Mouse (Mus musculus): ENCODE measurements around the gene Rsrc2.

DNA sequence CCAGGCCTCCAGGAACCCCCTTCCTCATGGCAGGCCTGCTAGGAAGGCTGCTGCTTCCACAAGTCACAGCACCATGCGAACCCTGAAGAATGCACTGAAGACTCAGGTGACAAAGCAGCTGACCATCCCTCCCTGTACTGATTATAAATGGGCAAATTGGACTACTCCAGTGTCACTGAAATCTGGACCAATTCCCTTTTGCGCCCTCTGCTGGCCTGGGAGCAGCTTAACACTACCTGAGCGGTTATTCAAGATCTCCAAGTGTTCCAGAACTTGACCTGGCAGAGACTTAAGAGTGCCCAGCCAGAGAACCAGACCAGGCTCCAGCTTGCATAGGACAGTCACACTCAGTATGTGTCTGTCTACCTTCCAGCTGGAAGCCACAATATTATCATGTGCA is 50.0 kb downstream of the Rsrc2 start:
- TF ChIP-seq FLI1 (IDR thresholded peaks at IDR 0.05; ENCODE audit: low read length): no peak
- TF ChIP-seq GATA1 (IDR thresholded peaks at IDR 0.05; ENCODE audit: borderline replicate concordance, low read length): no peak
